Mouse (Mus musculus) spleen, adult 2 months (tissue): ENCODE measurements around the gene Gm4969.
"Not testable (repeated sequence)": the region's sequence is repeated elsewhere in the genome, so short reads cannot be mapped to it uniquely, and the experiment has no call there.

Experiments
- CTCF ChIP-seq: fragments of 200-500 bp; IDR thresholded peaks from 2 replicates; pipeline ENCODE4 v1.5.1; 2011; ENCODE audit warnings: mild to moderate bottlenecking, inconsistent platforms; ENCODE audit not compliant: insufficient read depth, insufficient read length, insufficient replicate concordance; ENCODE audit errors: extremely low read depth
- POLR2A ChIP-seq: fragments of 200-500 bp; IDR thresholded peaks from 2 replicates; pipeline ENCODE4 v1.6.1; 2011; ENCODE audit warnings: low read depth, low read length, inconsistent platforms

GRCm38 (mm10) chr7:19151121-19151520 is 33.0 kb upstream of the Gm4969 start:
- TF ChIP-seq CTCF, POLR2A: not testable (repeated sequence)
